Mouse (Mus musculus) adrenal gland, postnatal 10 days (tissue): Measurements from ENCODE around the gene Foxk1. TPM values are rescaled to one million over a fixed set of nuclear protein-coding genes. Genes with fewer than 3 reads are reported as not detected.

Experiments used
- DNase-seq: peaks from one replicate; pipeline ENCODE4 v3.0.0; 2021; ENCODE audit warnings: mixed read lengths
- long read RNA-seq, 2 experiments: library from polyadenylated mRNA; stranded (forward); transcript quantifications; one replicate each; pipeline ENCODE4 v2.0.0; 2021
- total RNA-seq, 2 experiments: library from RNA; stranded (reverse); gene quantifications; 2 replicates each; pipeline ENCODE4 v1.2.3; 2021

The Foxk1 gene
- 10 to 100 TPM; 22.9 to 23.6 TPM for total RNA-seq
- long read RNA-seq, experiment 1, partial matches to known transcripts: 1 of 8 reads
- long read RNA-seq, experiment 1, other reads (novel, unspliced or antisense): 7 of 8 reads
- long read RNA-seq, experiment 2, full-length matches to known transcripts: 1 of 8 reads
- long read RNA-seq, experiment 2, partial matches to known transcripts: 0 of 8 reads
- long read RNA-seq, experiment 2, other reads (novel, unspliced or antisense): 7 of 8 reads

DNA sequence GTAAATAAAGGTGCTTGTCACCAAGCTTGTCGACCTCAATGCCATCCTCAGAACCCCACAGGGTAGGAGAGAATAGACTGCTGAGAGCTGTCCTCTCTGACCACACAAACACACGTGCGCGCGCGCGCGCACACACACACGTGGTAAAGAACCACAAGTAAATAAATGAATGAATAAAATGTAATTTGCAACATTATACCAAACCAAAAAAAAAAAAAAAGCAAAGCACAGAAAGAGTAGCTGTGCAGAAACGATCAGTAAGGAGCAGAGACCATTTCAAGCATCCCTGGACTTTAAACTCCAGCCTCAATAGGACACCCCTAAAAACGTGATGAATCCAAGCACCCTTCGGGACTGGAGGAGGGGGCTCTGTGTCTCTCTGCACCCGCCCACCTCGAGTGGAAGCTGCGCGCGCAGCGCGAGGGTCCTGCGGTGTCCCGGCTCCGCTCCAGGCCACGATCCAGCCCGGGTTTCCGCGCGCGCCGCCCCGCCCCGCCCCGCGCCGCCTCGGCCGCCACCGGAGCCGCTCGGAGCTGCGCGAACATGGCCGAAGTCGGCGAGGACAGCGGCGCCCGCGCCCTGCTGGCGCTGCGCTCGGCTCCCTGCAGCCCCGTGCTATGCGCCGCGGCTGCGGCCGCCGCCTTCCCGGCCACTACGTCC lies at the start of gene Foxk1:
Foxk1 (plus strand) TSS at position 517 of the 660 bp plus-strand sequence.
- DNase-seq: peak; percentile 98

DNA sequence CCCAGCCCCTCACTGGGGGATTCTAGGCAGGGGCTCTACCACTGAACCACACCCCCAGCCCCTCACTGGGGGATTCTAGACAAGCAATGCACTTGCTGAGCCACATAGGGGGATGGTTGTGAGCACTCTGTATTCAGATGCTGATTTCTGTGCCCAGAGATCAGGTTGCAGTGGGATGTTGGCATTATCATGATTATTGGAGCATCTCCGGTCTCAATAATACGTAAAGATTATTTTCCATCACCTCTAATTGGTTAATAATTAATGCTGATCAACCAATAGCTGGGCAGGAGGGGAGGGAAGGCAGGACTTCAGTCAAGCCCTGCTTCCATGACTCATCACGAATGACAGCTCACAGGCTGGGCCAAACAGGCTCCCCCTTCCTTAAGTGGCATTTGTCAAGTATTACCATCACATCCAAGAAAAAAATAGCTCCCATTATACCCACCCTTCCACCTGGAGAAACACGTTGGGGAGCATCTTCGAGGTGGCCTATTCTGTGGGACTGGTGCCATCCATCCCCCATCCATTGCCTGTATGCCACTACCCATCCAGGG lies 48.9 kb upstream of the Foxk1 start:
- DNase-seq: no peak

DNA sequence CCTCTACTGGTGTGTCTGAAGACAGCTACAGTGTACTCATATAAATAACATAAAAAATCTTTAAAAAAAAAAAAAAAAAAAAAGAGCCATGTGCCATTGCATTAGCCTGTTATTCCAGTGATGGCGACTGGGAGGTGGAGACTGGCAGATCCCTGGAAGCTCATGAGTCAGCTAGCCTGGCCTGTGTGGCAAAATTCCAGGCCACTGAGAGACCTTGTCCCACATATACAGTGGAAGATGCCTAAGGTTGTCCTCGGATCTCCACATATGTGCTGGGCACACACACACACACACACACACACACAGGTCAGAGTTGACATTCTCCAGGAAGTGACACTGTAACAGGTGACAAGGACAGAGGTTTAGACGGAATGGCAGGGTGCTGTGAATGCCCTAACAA lies 46.2 kb upstream of the Foxk1 start:
- peak; percentile 74 for DNase-seq

DNA sequence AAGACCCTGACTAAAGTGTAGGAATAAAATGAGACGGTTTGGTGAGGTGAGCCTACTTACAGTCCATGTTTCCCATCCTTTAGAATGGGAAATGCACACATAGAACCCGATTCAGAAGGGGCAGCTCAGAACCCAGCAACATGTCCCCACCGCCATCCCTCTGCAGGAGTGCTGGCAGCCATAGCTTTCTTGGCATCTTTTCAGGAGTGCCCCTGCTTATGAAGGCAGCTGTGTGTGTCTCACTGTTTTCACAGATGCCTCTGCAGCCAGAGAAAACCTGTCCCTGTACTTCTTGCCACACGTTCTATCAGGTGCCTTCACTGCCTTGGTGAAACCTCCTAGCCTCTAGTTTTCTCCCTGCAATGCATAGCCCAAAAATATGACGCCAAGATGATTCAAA lies 40.1 kb upstream of the Foxk1 start:
- DNase-seq: no peak

DNA sequence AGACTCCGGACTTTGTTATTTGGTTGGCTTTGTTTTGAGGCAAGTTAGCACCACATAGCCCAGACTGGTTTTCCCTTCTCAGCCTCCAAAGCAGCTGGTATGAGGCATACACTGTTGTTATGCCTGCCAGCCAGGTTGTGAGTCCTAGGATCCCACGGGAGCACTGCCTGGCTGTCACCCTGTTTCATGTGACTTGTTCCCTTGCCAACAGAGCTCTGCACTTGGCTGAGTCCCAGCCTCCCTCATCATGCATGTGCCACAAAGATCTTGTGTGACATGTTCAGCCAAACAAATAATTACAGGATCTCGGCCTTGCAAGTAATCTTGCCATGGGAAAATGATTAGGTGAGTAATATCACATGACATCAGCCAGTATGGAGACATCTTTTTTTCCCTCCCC lies 38.4 kb upstream of the Foxk1 start:
- peak; percentile 78 for DNase-seq

DNA sequence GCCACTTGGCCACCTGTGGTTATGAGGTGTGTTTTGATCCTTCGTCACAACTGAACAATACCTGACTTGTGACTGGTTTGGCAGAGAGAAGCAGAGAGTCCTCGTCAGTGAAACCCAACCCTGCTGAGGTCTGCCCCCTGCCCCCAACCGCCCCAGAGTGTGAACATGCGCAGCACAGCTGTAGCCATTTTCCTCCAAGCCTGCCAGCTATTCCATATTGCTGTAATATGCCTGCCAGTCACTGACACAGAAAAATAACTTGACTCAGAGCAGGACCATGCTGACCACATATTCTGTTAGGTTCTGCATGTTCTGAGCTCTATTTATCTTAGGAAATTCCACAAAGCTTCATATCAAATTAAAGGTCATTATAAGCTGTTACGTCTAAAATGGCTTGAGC lies 37.2 kb upstream of the Foxk1 start:
- DNase-seq: no peak

DNA sequence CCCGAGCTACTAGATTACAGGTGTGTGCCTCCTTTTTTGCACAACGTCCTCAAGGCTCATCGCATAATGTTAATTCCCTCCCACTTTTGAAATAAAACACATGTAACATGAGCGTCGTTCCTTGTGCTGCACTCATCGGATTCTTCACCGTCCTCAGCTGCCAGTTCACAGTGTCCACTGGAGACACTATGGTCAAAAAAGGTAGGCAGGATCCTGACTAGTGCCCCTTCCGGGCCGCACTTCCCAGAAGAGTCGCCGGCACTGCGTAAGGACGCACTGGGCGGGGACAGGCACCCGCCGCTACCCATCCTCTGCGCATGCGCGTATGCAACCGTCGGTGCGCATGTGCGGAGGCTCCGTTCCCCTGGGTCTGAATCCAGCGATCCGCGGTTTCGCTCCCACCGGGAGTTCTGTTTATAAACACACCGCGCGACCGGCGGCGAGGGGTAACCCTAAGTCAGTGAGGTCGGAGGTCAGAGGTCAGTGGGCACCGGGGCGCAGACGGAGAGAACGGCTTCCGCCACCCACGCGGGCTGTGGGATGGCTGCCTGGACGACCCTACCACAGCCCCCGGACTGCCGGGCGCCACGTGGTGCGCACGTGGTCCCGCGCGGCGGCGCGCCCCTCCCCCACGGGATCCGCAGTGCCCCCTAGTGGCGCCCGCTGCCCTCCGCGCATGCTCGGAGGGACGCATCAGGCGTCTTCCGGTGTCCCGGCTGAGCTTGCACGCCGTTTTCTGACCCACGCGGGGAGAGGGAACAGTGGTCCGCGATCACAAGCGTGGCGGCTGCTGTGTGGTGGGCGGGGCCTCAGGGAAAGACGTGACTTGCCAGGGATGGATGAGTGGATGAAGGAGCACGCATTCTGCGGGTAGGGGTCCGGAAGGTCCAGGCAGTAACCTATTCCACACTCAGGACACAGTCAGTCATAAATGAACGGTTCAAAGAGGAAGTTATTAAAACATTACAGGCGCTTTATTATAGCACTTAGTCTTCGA lies 33.9 kb upstream of the Foxk1 start:
- DNase-seq: peak; percentile 99

DNA sequence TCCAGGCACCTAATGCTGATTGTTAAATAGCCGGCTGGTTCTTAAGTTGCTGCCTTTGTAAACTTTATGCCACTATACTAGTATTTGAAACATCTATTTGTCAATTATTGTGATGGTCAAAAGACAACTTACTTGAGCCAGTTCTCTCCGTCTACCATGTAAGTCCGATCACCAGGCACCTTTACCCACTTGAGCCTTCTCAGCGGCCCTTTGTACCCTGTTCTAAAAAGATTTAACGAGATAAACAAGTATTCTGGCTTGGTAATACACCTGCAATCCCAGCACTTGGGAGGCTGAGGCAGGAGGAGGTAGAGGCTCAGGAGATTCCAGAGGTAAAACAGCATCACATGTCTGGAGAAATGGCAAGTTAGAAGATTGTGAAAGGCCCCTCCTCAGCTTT lies 33.2 kb upstream of the Foxk1 start:
- no peak for DNase-seq

DNA sequence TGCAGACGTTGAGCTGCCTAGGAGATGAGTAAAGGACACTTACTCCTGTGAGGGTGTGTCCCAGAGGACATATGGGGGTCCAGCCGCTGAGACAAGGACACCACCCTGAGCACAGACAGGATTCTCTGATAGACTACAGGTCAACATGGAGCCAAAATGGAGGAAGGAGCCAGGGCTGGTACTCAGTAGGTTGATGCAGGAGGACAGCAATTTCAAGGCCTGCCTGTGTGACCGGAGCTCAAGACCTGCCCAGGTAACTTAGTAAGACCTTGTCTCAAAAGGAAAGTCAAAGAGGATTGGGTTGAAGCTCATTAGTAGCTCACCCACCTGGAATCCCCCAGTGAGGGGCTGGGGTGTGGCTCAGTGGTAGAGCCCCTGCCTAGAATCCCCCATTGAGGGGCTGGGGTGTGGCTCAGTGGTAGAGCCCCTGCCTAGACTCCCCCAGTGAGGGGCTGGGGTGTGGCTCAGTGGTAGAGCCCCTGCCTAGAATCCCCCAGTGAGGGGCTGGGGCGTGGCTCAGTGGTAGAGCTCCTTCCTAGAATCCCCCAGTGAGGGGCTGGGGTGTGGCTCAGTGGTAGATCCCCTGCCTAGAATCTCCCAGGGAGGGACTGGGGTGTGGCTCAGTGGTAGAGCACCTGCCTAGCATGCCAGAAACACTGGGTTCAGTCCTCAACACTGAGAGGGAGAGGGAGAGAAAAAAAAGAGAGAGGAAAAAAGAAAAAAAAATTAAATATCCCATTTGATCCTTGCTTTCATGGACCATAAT lies 30.7 kb upstream of the Foxk1 start:
- DNase-seq: no peak

DNA sequence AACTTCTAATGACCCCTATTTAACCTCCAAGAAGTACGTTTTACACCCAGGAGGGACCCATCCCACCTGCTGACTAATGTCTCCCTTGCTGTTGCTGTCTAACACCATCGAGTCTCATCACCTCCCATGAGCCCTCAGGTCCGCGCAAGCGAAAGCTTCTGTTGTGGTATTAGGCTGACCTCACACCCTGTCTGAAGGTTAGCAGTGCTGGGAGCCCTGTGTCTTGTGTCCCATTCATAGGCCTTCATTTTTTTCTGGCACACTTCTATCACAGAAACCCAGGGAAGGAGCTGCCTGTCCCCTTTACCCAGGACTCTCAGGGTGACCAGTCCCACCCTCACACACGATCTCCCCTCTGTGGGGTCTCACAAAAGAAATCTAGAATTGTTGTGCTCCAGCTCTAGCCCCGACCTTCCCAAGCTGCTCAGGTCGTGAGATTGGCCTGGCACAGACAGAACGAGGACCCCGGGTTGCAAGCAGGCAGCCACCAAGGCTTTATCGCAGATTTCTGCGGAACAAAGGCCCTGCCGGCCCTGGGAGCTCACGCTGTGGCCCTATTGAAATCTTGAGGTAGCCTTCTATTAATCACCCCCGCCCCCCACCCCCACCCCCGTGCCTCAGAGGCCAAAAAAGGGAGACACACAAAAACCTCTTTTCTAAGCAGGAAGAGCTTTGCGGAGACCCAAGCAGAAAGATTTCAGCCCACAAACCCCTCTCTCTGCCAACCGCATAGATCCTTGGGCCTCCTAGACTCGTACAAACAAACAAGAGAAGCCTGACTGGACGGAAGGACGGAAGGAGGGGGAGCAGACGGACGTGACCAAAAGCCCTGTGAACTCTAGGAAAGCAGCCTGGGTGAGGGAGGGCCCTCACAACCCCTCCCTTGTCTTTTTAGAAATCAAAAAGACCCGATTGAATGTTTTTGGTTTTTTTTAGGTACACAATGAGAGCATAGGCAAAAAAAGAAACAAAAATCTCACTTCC lies 29.8 kb upstream of the Foxk1 start:
- no peak for DNase-seq

DNA sequence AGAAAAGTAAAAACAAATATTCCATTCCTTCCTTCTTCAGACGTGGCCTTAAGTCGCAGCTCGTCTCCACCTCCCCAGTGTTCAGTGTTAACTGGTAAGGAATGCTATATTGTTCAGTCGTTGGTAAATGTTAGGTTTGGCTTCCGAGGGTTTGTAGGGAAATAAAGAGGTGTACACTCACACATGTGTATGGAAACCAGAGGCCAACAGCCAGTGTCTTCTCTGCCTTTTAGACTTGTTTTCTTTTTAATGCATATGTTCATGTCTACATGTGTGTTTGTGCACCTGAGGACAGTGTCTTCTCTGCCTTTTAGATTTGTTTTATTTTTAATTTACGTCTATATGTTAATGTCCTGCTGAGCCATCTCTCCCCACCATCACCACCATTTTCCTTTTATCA lies 29.1 kb upstream of the Foxk1 start:
- no peak for DNase-seq

DNA sequence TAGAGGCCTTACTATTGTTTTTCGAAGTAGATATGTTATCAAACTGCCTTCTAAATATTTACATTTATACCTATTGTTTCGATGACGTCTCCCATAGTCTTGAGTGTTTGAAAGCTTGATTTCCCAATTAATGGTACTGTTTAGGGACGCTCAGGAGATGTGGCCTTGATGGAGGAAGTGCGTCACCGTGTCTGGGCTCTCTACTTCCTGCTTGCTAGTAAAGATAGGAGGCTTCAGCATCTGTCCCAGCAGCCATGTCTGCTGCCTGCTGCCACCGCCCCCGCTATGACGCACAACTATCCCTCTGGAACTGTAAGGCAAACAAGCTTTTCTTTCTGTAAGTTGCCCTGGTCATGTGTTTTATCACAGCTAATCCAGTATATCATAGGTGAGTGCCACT lies 27.0 kb upstream of the Foxk1 start:
- no peak for DNase-seq

DNA sequence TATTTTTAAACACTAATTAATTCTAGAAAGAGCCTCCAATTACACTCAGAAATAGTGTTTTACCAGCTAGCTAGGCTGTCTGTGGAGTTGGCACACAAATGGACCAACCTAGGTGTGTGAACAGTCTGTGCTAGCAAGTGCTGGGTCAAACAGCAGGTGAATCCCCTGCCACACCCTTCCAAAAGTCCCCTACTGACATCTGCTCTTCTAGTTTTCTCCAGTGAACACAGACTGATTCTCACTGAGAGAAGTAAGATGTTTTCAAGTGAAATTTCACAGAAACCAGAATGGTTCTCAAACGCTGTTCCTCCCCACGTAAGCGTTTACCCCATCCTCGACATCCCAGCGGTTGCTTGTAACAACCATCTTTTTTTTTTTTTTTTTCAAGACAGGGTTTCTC lies 25.7 kb upstream of the Foxk1 start:
- no peak for DNase-seq

DNA sequence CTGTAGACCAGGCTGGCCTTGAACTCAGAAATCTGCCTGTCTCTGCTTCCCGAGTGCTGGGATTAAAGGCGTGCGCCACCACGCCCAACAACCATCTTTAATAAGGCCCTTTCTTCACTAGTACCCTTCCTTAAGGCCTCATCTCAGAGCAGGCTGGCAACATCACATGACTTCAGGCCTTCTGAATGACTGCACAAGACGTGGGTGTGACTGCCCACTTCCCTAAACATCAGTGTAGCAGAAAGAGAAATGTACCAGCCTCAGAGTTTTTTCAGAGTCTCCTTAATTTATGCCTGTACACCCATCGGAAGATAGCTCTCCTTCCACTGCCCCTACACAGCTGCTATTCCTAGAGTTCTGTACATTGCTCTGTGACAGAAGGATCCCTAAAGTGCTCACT lies 25.2 kb upstream of the Foxk1 start:
- DNase-seq: no peak

DNA sequence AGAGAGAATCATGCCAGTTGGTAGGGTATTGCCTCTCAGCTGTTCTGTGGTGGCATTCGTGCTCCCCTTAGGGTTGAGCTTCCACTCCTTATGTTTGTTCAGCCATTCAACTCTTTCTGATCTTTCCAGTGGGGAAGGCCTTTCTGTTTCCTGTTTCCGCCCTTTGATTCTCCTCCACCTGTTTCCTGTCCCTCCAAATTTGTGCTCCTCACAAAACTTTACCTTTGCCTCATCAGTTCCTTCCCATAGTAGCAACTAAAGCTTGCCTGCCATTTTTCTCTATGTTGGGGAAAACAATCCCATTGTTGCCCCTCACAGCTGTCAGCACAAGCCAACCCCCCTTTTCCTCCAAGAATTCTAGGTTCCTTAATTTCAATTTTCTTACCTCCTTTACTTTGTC lies 23.2 kb upstream of the Foxk1 start:
- DNase-seq: no peak

DNA sequence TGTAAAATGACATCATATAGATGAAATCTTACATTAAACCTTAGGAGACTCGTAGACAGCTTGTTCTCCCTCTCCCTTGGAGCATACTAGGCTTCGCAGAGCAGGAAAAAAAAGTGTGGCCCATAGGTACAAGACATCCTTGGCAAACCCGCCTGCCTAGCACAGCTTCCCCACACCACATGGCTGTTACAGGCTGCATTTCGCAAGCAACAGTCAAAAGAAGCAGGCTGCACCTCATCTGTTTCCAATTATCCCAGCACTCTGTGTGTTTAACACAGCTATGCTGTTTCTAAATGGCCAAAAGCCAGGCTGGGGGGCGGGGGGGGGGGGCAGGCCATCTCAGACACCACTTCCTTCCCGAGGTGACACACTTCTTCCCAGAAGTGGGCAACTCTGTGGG lies 20.8 kb upstream of the Foxk1 start:
- no peak for DNase-seq

DNA sequence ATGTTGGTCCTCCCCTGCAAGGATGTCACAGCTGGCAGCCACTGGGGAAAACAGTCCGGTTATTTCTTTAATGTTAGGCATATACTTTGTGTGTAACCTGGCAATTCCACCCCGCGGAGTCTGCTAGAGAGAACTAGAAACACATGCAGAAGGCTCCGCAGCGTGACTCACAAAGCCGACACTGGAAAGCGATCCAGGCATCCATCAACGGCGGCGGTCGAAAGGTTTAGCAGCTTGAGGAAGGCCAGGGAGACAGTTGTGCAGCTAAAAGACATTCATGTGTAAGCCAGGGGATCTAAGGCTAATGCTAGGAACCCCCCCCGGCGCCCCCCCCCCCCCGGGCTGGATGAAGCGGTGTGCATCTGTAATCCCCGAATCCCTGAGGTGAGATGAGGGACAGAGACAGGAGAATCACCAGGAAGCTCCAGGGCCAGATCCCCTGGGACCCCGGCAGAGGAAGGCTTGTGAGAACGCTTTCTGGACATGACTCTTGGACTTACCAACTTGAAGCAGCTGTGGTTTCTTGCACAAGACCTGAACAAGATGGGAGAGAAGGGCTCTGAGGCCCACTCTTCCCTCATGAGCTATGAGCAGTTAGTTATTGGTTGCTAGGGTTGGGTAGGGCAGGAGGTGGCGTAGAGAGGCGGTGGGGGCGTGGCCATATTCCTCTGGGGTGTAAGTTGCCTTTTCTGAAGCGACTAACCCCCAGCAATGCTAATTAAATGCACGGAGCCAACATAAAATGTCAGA lies 16.2 kb upstream of the Foxk1 start:
- peak; percentile 47 for DNase-seq

DNA sequence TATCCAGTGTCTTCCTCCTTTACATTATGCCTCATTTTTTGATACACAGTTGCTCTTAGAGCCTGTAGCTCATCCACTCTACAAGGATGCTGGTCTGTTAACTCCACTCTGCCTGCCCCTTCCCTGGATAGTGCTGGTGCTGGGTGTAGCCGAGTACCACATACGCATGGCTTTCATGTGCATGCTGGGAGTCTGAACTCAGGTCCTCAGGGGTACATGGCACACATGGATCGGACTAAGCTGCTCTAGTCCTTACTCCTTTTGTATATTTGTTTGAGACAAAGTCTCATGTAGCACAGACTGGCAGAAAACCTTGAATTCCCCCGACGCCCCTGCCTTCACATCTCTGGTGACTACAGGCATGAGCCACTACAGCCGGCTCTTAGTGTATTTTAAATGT lies 15.0 kb upstream of the Foxk1 start:
- no peak for DNase-seq

DNA sequence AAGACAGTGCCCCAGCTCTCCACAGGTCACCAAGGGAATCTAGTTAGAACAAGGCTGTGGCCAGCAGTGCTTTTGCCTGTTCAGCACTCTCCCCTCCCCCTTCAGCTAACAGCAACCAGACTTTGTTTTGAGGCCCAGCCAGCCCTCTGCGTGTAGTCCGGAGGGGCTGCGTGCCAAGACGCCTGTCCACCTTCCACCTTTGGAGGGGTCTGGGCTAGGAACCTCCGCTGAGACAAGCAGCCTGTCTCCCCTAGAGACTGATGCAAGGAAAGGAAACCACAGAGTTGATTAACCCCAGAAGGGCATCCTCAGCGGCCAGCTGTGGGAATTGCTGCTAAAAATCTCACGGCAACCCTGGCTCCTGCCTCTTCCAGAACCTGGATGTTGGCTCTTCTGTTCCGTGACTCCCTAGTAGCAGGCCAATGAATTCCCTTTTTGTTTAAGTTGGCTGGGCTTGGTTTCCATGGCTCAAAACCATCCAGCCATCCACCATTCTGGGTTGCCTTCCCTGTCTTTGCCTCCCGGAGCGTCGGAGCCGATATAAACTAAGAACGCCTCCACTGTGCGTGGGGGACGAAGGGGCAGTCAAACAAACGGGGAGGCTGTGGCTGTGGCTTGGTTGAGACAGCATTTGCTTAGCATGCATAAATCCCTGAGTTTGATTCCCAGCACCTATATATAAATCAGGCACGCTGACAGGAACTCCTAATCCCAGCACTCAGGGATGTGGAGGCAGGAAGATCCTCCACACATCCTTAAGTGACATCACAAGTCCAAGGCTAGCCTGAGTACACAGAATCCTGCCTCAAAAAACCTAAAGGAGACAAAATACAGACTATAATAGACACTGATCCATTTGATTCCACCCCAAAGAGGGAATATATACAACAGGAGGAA lies 14.3 kb upstream of the Foxk1 start:
- no peak for DNase-seq
